Mouse (Mus musculus): ENCODE data around the gene Ubl4b. TPM values are rescaled to one million over a fixed set of nuclear protein-coding genes. Genes with fewer than 3 reads are reported as not detected.

Ubl4b gene
- total RNA-seq, 2 experiments from 2014 or later = not detected

- intact Hi-C loops (cut with DNase I) = no loop called here
- DNase-seq = peak; percentile 25
- H3K4me3 ChIP-seq = peak overlapping the region; percentile 65
- no peak overlapping the region for H3K27ac ChIP-seq
- TF ChIP-seq CTCF (IDR thresholded peaks at IDR 0.05) = no peak
These were observed 28.2 kb upstream of the Ubl4b start for GRCm38 (mm10) chr3:107582875-107583767.

GRCm38 (mm10) chr3:107582130-107582874 lies 27.4 kb upstream of the Ubl4b start:
- no peak for TF ChIP-seq CTCF (IDR thresholded peaks at IDR 0.05)
- H3K4me3 ChIP-seq = peak overlapping the region; percentile 65
- H3K27ac ChIP-seq = no peak overlapping the region
- peak; percentile 1 for DNase-seq
- intact Hi-C loops (cut with DNase I) = no loop called here

- intact Hi-C loops (cut with DNase I) = no loop called here
- H3K4me3 ChIP-seq = no peak overlapping the region
- peak; percentile 11 for DNase-seq
- TF ChIP-seq CTCF (IDR thresholded peaks at IDR 0.05) = no peak
- H3K27ac ChIP-seq = no peak overlapping the region
These were observed 26.5 kb upstream of the Ubl4b start for GRCm38 (mm10) chr3:107581103-107582010.

- intact Hi-C loops (cut with DNase I) = loop anchor here (1.0 to 5.0 kb wide), 2 partner anchors 20 to 97 kb away; no protein-coding TSS in a partner anchor
- DNase-seq = peak; percentile 55
- TF ChIP-seq CTCF (IDR thresholded peaks at IDR 0.05) = peak; percentile 88
- Histone ChIP-seq H3K4me3 (no peak overlapping the region), H3K27ac (no peak overlapping the region)
These were observed 24.6 kb upstream of the Ubl4b start for GRCm38 (mm10) chr3:107579466-107579865.

GRCm38 (mm10) chr3:107577810-107578390 lies 23.0 kb upstream of the Ubl4b start:
- H3K4me3 ChIP-seq = no peak overlapping the region
- no peak for TF ChIP-seq CTCF (IDR thresholded peaks at IDR 0.05)
- no peak overlapping the region for H3K27ac ChIP-seq
- peak; percentile 1 for DNase-seq
- intact Hi-C loops (cut with DNase I) = loop anchor here (5.0 kb wide), 1 partner anchor 96 kb away; no protein-coding TSS in a partner anchor

- intact Hi-C loops (cut with DNase I) = loop anchor here (5.0 kb wide), 1 partner anchor 95 kb away; no protein-coding TSS in a partner anchor
- Histone ChIP-seq H3K27ac (no peak overlapping the region), H3K4me3 (no peak overlapping the region)
- no peak for TF ChIP-seq CTCF (IDR thresholded peaks at IDR 0.05)
- DNase-seq = peak; percentile 1
These were observed 21.9 kb upstream of the Ubl4b start for GRCm38 (mm10) chr3:107576807-107577206.

- peak; percentile 48 for TF ChIP-seq CTCF (IDR thresholded peaks at IDR 0.05)
- Histone ChIP-seq H3K27ac (no peak overlapping the region), H3K4me3 (no peak overlapping the region)
- DNase-seq = peak; percentile 1
- intact Hi-C loops (cut with DNase I) = no loop called here
These were observed 16.3 kb upstream of the Ubl4b start for GRCm38 (mm10) chr3:107571205-107571604.

- Histone ChIP-seq H3K27ac (no peak overlapping the region), H3K4me3 (no peak overlapping the region)
- DNase-seq = no peak
- no peak for TF ChIP-seq CTCF (IDR thresholded peaks at IDR 0.05)
- intact Hi-C loops (cut with DNase I) = no loop called here
These were observed 13.8 kb upstream of the Ubl4b start for GRCm38 (mm10) chr3:107568721-107569120.

- intact Hi-C loops (cut with DNase I) = no loop called here
These were observed 12.9 kb upstream of the Ubl4b start for GRCm38 (mm10) chr3:107567766-107568165.

GRCm38 (mm10) chr3:107565331-107565730 lies 10.5 kb upstream of the Ubl4b start:
- no peak for DNase-seq
- intact Hi-C loops (cut with DNase I) = no loop called here
- TF ChIP-seq CTCF (IDR thresholded peaks at IDR 0.05) = no peak
- Histone ChIP-seq H3K27ac (no peak overlapping the region), H3K4me3 (no peak overlapping the region)

More at GRCm38 (mm10) chr3:107567766-107568165, 12.9 kb upstream of the Ubl4b start:
- DNase-seq = no peak
- no peak overlapping the region for H3K27ac ChIP-seq
- no peak for TF ChIP-seq CTCF (IDR thresholded peaks at IDR 0.05)
- no peak overlapping the region for H3K4me3 ChIP-seq

- H3K27ac ChIP-seq = no peak overlapping the region
- TF ChIP-seq CTCF (IDR thresholded peaks at IDR 0.05) = no peak
- intact Hi-C loops (cut with DNase I) = no loop called here
- no peak overlapping the region for H3K4me3 ChIP-seq
- DNase-seq = no peak
These were observed 9.0 kb upstream of the Ubl4b start for GRCm38 (mm10) chr3:107563880-107564279.

- no peak for DNase-seq
- Histone ChIP-seq H3K27ac (no peak overlapping the region), H3K4me3 (no peak overlapping the region)
- TF ChIP-seq CTCF (IDR thresholded peaks at IDR 0.05) = no peak
- intact Hi-C loops (cut with DNase I) = no loop called here
These were observed 7.7 kb upstream of the Ubl4b start for GRCm38 (mm10) chr3:107562591-107562990.

All from gastrocnemius, adult 2 months (tissue).